Mouse (Mus musculus): Measurements from ENCODE around the gene Ntf3. TPM values are rescaled to one million over a fixed set of nuclear protein-coding genes. Genes with fewer than 3 reads are reported as not detected.

Gene Ntf3
- 16.9 and 19.2 TPM in 2 replicates for polyA plus RNA-seq (2015; fragmentation: Nextera tagmentation; extraction: Ambion mirVana)

GRCm38 (mm10) chr6:126166548-126167207, at the start of gene Ntf3:
TSS of gene Ntf3 (minus strand) at chr6:126166910.
- H3K36me3 ChIP-seq: no peaks in the 10 kb centered on the region
- no peak within 1 kb of the TSS for H3K9ac ChIP-seq
- H3K27me3 ChIP-seq: 0 out of 2 replicates have a peak, but pooled peaks cover 5% of the 10 kb centered on the region
- H3K4me1 ChIP-seq: peaks cover 56% of the 10 kb centered on the region
- WGBS: under 1% methylated on average over 27 of the region's 27 CpGs
- peak within 1 kb of the TSS; percentile 69 for H3K4me2 ChIP-seq
- no peaks in the 10 kb centered on the region for H3K9me3 ChIP-seq
- ATAC-seq (ENCODE audit: insufficient number of reproducible peaks, low FRiP score, low TSS enrichment, low read depth): peak; percentile 27; the same call in 1 of the 2 replicates
- H3K4me3 ChIP-seq: peak within 1 kb of the TSS; percentile 51
- H3K27ac ChIP-seq: peak within 1 kb of the TSS; percentile 77

- 74% methylated on average over 5 of the region's 5 CpGs for WGBS
- Histone ChIP-seq H3K27me3 (no peaks in the 10 kb centered on the region), H3K4me1 (no peaks in the 10 kb centered on the region), H3K36me3 (no peaks in the 10 kb centered on the region), H3K4me3 (no peak overlapping the region), H3K27ac (no peak overlapping the region), H3K9ac (no peak overlapping the region), H3K9me3 (no peaks in the 10 kb centered on the region), H3K4me2 (no peak overlapping the region)
- ATAC-seq (ENCODE audit: insufficient number of reproducible peaks, low FRiP score, low TSS enrichment, low read depth): no peak
Measured at GRCm38 (mm10) chr6:126213330-126213729, 46.6 kb upstream of the Ntf3 start.

GRCm38 (mm10) chr6:126203366-126203765, 36.7 kb upstream of the Ntf3 start:
- no peaks in the 10 kb centered on the region for H3K36me3 ChIP-seq
- no peak overlapping the region for H3K27ac ChIP-seq
- 64% methylated on average over 4 of the region's 4 CpGs for WGBS
- H3K27me3 ChIP-seq: no peaks in the 10 kb centered on the region
- H3K9me3 ChIP-seq: no peaks in the 10 kb centered on the region
- no peak overlapping the region for H3K9ac ChIP-seq
- H3K4me1 ChIP-seq: peaks cover 7% of the 10 kb centered on the region
- ATAC-seq (ENCODE audit: insufficient number of reproducible peaks, low FRiP score, low TSS enrichment, low read depth): no peak
- no peak overlapping the region for H3K4me3 ChIP-seq
- H3K4me2 ChIP-seq: no peak overlapping the region

GRCm38 (mm10) chr6:126202959-126203358, 36.2 kb upstream of the Ntf3 start:
- Histone ChIP-seq H3K4me2 (no peak overlapping the region), H3K36me3 (no peaks in the 10 kb centered on the region), H3K9me3 (no peaks in the 10 kb centered on the region), H3K27me3 (no peaks in the 10 kb centered on the region), H3K4me1 (peaks cover 7% of the 10 kb centered on the region), H3K9ac (no peak overlapping the region), H3K4me3 (no peak overlapping the region), H3K27ac (no peak overlapping the region)
- WGBS: 39% methylated on average over 7 of the region's 7 CpGs
- ATAC-seq (ENCODE audit: insufficient number of reproducible peaks, low FRiP score, low TSS enrichment, low read depth): no peak

- H3K27me3 ChIP-seq: no peaks in the 10 kb centered on the region
- no peak for ATAC-seq (ENCODE audit: insufficient number of reproducible peaks, low FRiP score, low TSS enrichment, low read depth)
- H3K9me3 ChIP-seq: no peaks in the 10 kb centered on the region
- H3K4me3 ChIP-seq: no peak overlapping the region
- no peak overlapping the region for H3K4me2 ChIP-seq
- WGBS: 94% methylated on average over 2 of the region's 2 CpGs
- H3K27ac ChIP-seq: no peak overlapping the region
- no peaks in the 10 kb centered on the region for H3K36me3 ChIP-seq
- H3K4me1 ChIP-seq: peaks cover 7% of the 10 kb centered on the region
- no peak overlapping the region for H3K9ac ChIP-seq
Measured at GRCm38 (mm10) chr6:126201721-126202120, 35.0 kb upstream of the Ntf3 start.

GRCm38 (mm10) chr6:126199916-126200315, 33.2 kb upstream of the Ntf3 start:
- no peak overlapping the region for H3K9ac ChIP-seq
- no peak overlapping the region for H3K4me3 ChIP-seq
- H3K9me3 ChIP-seq: no peaks in the 10 kb centered on the region
- H3K4me1 ChIP-seq: peaks cover 7% of the 10 kb centered on the region
- H3K27ac ChIP-seq: no peak overlapping the region
- ATAC-seq (ENCODE audit: insufficient number of reproducible peaks, low FRiP score, low TSS enrichment, low read depth): no peak
- WGBS: 75% methylated on average over 2 of the region's 2 CpGs
- H3K36me3 ChIP-seq: no peaks in the 10 kb centered on the region
- no peaks in the 10 kb centered on the region for H3K27me3 ChIP-seq
- H3K4me2 ChIP-seq: no peak overlapping the region

- no peaks in the 10 kb centered on the region for H3K27me3 ChIP-seq
- 52% methylated on average over 4 of the region's 4 CpGs for WGBS
Measured at GRCm38 (mm10) chr6:126194760-126195159, 28.1 kb upstream of the Ntf3 start.

GRCm38 (mm10) chr6:126190218-126190871, 23.6 kb upstream of the Ntf3 start:
- Histone ChIP-seq H3K4me2 (no peak overlapping the region), H3K9me3 (no peaks in the 10 kb centered on the region), H3K27me3 (no peaks in the 10 kb centered on the region), H3K36me3 (no peaks in the 10 kb centered on the region), H3K27ac (no peak overlapping the region), H3K4me3 (no peak overlapping the region), H3K4me1 (no peaks in the 10 kb centered on the region), H3K9ac (no peak overlapping the region)
- 72% methylated on average over 10 of the region's 10 CpGs for WGBS
- no peak for ATAC-seq (ENCODE audit: insufficient number of reproducible peaks, low FRiP score, low TSS enrichment, low read depth)

More at GRCm38 (mm10) chr6:126194760-126195159, 28.1 kb upstream of the Ntf3 start:
- Histone ChIP-seq H3K9me3 (no peaks in the 10 kb centered on the region), H3K36me3 (no peaks in the 10 kb centered on the region), H3K4me3 (no peak overlapping the region), H3K27ac (no peak overlapping the region), H3K4me1 (no peaks in the 10 kb centered on the region), H3K4me2 (no peak overlapping the region), H3K9ac (no peak overlapping the region)
- no peak for ATAC-seq (ENCODE audit: insufficient number of reproducible peaks, low FRiP score, low TSS enrichment, low read depth)

- Histone ChIP-seq H3K36me3 (no peaks in the 10 kb centered on the region), H3K9me3 (no peaks in the 10 kb centered on the region), H3K9ac (no peak overlapping the region), H3K27ac (no peak overlapping the region), H3K4me3 (no peak overlapping the region), H3K4me1 (no peaks in the 10 kb centered on the region), H3K4me2 (no peak overlapping the region), H3K27me3 (no peaks in the 10 kb centered on the region)
- 51% methylated on average over 8 of the region's 8 CpGs for WGBS
- ATAC-seq (ENCODE audit: insufficient number of reproducible peaks, low FRiP score, low TSS enrichment, low read depth): no peak
Measured at GRCm38 (mm10) chr6:126187400-126187799, 20.7 kb upstream of the Ntf3 start.

- Histone ChIP-seq H3K4me3 (no peak overlapping the region), H3K9ac (no peak overlapping the region), H3K9me3 (no peaks in the 10 kb centered on the region), H3K4me1 (no peaks in the 10 kb centered on the region), H3K4me2 (no peak overlapping the region), H3K27ac (no peak overlapping the region), H3K27me3 (no peaks in the 10 kb centered on the region), H3K36me3 (no peaks in the 10 kb centered on the region)
- WGBS: 78% methylated on average over 1 of the region's 1 CpGs
- ATAC-seq (ENCODE audit: insufficient number of reproducible peaks, low FRiP score, low TSS enrichment, low read depth): no peak
Measured at GRCm38 (mm10) chr6:126186116-126186515, 19.4 kb upstream of the Ntf3 start.

- H3K9ac ChIP-seq: no peak overlapping the region
- no peak overlapping the region for H3K4me2 ChIP-seq
- H3K4me1 ChIP-seq: peaks cover 7% of the 10 kb centered on the region
- ATAC-seq (ENCODE audit: insufficient number of reproducible peaks, low FRiP score, low TSS enrichment, low read depth): no peak
- WGBS: 68% methylated on average over 1 of the region's 1 CpGs
- H3K36me3 ChIP-seq: no peaks in the 10 kb centered on the region
- no peak overlapping the region for H3K27ac ChIP-seq
- no peaks in the 10 kb centered on the region for H3K9me3 ChIP-seq
- H3K4me3 ChIP-seq: no peak overlapping the region
- no peaks in the 10 kb centered on the region for H3K27me3 ChIP-seq
Measured at GRCm38 (mm10) chr6:126172071-126172470, 5.4 kb upstream of the Ntf3 start.

GRCm38 (mm10) chr6:126170772-126171171, 4.1 kb upstream of the Ntf3 start:
- H3K4me3 ChIP-seq: no peak overlapping the region
- H3K27ac ChIP-seq: no peak overlapping the region
- no peaks in the 10 kb centered on the region for H3K27me3 ChIP-seq
- no peak overlapping the region for H3K4me2 ChIP-seq
- H3K36me3 ChIP-seq: no peaks in the 10 kb centered on the region
- peaks cover 20% of the 10 kb centered on the region for H3K4me1 ChIP-seq
- H3K9me3 ChIP-seq: no peaks in the 10 kb centered on the region
- 71% methylated on average over 4 of the region's 4 CpGs for WGBS
- ATAC-seq (ENCODE audit: insufficient number of reproducible peaks, low FRiP score, low TSS enrichment, low read depth): no peak
- H3K9ac ChIP-seq: no peak overlapping the region

Measured in limb, embryonic 15.5 days (tissue).